8 mouse cellular contexts compared by ENCODE assay signal in the genomic region with DNA sequence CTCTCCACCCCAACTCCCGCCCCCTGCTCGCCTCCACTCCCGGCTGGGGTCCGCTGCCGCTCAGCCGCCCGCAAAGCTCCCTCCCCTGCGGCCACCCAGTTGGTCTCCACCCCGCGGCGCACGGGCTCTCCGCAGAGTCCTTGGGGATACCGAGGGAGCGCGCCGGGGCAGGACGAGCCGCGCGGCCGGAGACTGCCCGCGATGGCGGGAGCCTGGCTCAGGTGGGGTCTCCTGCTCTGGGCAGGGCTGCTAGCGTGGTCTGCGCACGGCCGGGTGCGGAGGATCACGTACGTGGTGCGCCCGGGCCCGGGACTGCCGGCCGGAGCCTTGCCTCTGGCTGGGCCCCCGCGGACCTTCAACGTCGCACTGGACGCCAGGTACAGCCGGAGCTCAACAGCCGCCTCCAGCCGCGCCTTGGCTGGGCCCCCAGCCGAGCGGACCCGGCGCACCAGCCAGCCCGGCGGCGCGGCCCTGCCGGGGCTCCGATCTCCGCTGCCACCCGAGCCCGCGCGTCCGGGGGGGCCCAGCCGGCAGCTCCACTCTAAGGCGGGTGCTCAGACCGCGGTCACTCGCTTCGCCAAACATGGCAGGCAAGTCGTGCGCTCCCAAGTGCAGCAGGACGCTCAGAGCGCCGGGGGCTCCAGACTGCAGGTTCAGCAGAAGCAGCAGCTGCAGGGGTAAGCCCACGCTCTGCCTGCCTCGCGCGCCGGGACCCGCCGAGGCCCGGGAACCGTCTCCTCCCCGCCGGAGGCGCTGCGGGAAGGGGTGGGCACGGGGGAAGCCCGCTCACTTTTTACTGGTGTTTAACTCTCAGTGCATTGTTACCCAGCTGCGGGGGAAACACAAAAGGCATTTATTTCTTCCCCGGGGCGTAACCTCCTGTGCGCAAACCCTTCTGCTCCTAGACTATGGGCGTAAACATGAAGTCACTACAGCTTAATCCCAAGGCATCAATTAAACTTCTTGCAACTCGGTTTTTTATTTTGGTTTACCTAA. TPM values are rescaled to one million over a fixed set of nuclear protein-coding genes. Genes with fewer than 3 reads are reported as not detected.
DNase-seq lines count a peak whose midpoint lies in the region; ATAC-seq and TF ChIP-seq lines count a peak whose summit lies in the region.

No protein-coding gene starts in this region.

- H3K9me3 ChIP-seq in megakaryocyte, embryonic 14.5 days, result no peaks in the 10 kb centered on the region
- H3K9me3 ChIP-seq in embryonic facial prominence, embryonic 10.5 days, result no peaks in the 10 kb centered on the region
- no peaks in the 10 kb centered on the region for H3K9me3 ChIP-seq in heart, embryonic 11.5 days (replicated peaks; ENCODE audit: control insufficient read depth, low read length)
- no peaks in the 10 kb centered on the region for H3K9me3 ChIP-seq in kidney, embryonic 16.5 days (ENCODE audit: low read length)
- no peaks in the 10 kb centered on the region for H3K9me3 ChIP-seq in lung, embryonic 14.5 days (ENCODE audit: low read depth, low read length)

- peaks cover 30% of the 10 kb centered on the region for H3K36me3 ChIP-seq in megakaryocyte, embryonic 14.5 days (replicated peaks; ENCODE audit: low read length)
- peaks cover 1% of the 10 kb centered on the region; the same call in 1 of the 2 replicates for H3K36me3 ChIP-seq in embryonic facial prominence, embryonic 10.5 days (replicated peaks)
- 0 out of 2 replicates have a peak, but pooled peaks cover 2% of the 10 kb centered on the region for H3K36me3 ChIP-seq in heart, embryonic 11.5 days (ENCODE audit: control insufficient read depth, insufficient read depth, low read length)
- 0 out of 2 replicates have a peak, but pooled peaks cover 9% of the 10 kb centered on the region for H3K36me3 ChIP-seq in kidney, embryonic 16.5 days (ENCODE audit: insufficient read depth, low read length)
- no peaks in the 10 kb centered on the region for H3K36me3 ChIP-seq in lung, embryonic 14.5 days (ENCODE audit: insufficient read depth)

- DNase-seq in embryonic facial prominence, embryonic 10.5 days (ENCODE audit: low spot score), result peak; percentile 82
- DNase-seq in lung, embryonic 14.5 days, result peak; percentile 73
- peak; percentile 23 for DNase-seq in ovary, adult 18-20 months (ENCODE audit: low spot score)
- peak; percentile 43 for DNase-seq in urinary bladder, postnatal 14 days (ENCODE audit: low spot score)

- peaks cover 68% of the 10 kb centered on the region for H3K4me1 ChIP-seq in megakaryocyte, embryonic 14.5 days
- peaks cover 20% of the 10 kb centered on the region for H3K4me1 ChIP-seq in embryonic facial prominence, embryonic 10.5 days
- H3K4me1 ChIP-seq in heart, embryonic 11.5 days (ENCODE audit: control insufficient read depth, insufficient read depth, low read length), result peaks cover 13% of the 10 kb centered on the region; the same call in 1 of the 2 replicates
- peaks cover 11% of the 10 kb centered on the region; the same call in 1 of the 2 replicates for H3K4me1 ChIP-seq in kidney, embryonic 16.5 days (ENCODE audit: insufficient read depth, low read length)
- 0 out of 2 replicates have a peak, but pooled peaks cover 5% of the 10 kb centered on the region for H3K4me1 ChIP-seq in lung, embryonic 14.5 days (ENCODE audit: insufficient read depth)

- H3K4me3 ChIP-seq in megakaryocyte, embryonic 14.5 days (replicated peaks), result peak overlapping the region; percentile 97
- peak overlapping the region; percentile 95 for H3K4me3 ChIP-seq in embryonic facial prominence, embryonic 10.5 days
- H3K4me3 ChIP-seq in heart, embryonic 11.5 days (ENCODE audit: low read depth, low read length), result peak overlapping the region; percentile 88
- peak overlapping the region; percentile 96 for H3K4me3 ChIP-seq in kidney, embryonic 16.5 days (ENCODE audit: low read length)
- peak overlapping the region; percentile 83 for H3K4me3 ChIP-seq in lung, embryonic 14.5 days (ENCODE audit: low read depth, low read length)

- peak overlapping the region; percentile 94 for H3K27ac ChIP-seq in embryonic facial prominence, embryonic 10.5 days (replicated peaks)
- peak overlapping the region; percentile 97 for H3K27ac ChIP-seq in heart, embryonic 11.5 days (ENCODE audit: low read depth, low read length)
- H3K27ac ChIP-seq in kidney, embryonic 16.5 days (ENCODE audit: low read length), result peak overlapping the region; percentile 92
- H3K27ac ChIP-seq in lung, embryonic 14.5 days (ENCODE audit: low read depth), result peak overlapping the region; percentile 93

- WGBS in embryonic facial prominence, embryonic 10.5 days, result under 1% methylated on average over 94 of the region's 94 CpGs
- under 1% methylated on average over 93 of the region's 94 CpGs for WGBS in heart, embryonic 11.5 days (ENCODE audit: insufficient replicate concordance)
- under 1% methylated on average over 87 of the region's 94 CpGs for WGBS in kidney, embryonic 16.5 days
- WGBS in lung, embryonic 14.5 days, result under 1% methylated on average over 94 of the region's 94 CpGs

- no peak for ATAC-seq in megakaryocyte, adult 5-6 weeks (ENCODE audit: poor library complexity, severe bottlenecking)
- ATAC-seq in heart, embryonic 11.5 days (replicated peaks; ENCODE audit: insufficient number of reproducible peaks, low FRiP score, low TSS enrichment), result peak; percentile 57
- peak; percentile 77 for ATAC-seq in kidney, embryonic 16.5 days (ENCODE audit: low FRiP score, low TSS enrichment)
- ATAC-seq in lung, embryonic 14.5 days (ENCODE audit: insufficient read depth), result peak; percentile 80

- peak overlapping the region; percentile 78 for H3K4me2 ChIP-seq in heart, embryonic 11.5 days
- peak overlapping the region; percentile 91 for H3K4me2 ChIP-seq in kidney, embryonic 16.5 days (replicated peaks; ENCODE audit: low read depth, low read length)
- peak overlapping the region; percentile 70 for H3K4me2 ChIP-seq in lung, embryonic 14.5 days

- H3K27me3 ChIP-seq in megakaryocyte, embryonic 14.5 days (replicated peaks), result no peaks in the 10 kb centered on the region
- H3K27me3 ChIP-seq in embryonic facial prominence, embryonic 10.5 days (replicated peaks; ENCODE audit: low read depth, poor library complexity, severe bottlenecking), result peaks cover 13% of the 10 kb centered on the region
- H3K27me3 ChIP-seq in heart, embryonic 11.5 days (ENCODE audit: control insufficient read depth, insufficient read depth, low read length), result no peaks in the 10 kb centered on the region
- H3K27me3 ChIP-seq in kidney, embryonic 16.5 days (ENCODE audit: insufficient read depth, low read length), result 0 out of 2 replicates have a peak, but pooled peaks cover 4% of the 10 kb centered on the region
- H3K27me3 ChIP-seq in lung, embryonic 14.5 days (ENCODE audit: insufficient read depth, low read length), result no peaks in the 10 kb centered on the region

- TF ChIP-seq CTCF in lung, embryonic 14.5 days (IDR thresholded peaks at IDR 0.05; ENCODE audit: low read depth), result no peak

- H3K9ac ChIP-seq in heart, embryonic 11.5 days (ENCODE audit: low read depth, low read length), result peak overlapping the region; percentile 93
- H3K9ac ChIP-seq in kidney, embryonic 16.5 days (replicated peaks; ENCODE audit: low read length), result peak overlapping the region; percentile 96
- peak overlapping the region; percentile 82 for H3K9ac ChIP-seq in lung, embryonic 14.5 days

RNA-seq across cellular contexts. Expression of a gene that starts 0.6 kb away (rescaled TPM):
- 30.6 and 93.5 TPM in 2 replicates for polyA plus RNA-seq in megakaryocyte, embryonic 14.5 days (2012; ENCODE audit: insufficient read depth, low replicate concordance)
- 0.07 and 0.67 TPM in 2 replicates for total RNA-seq in megakaryocyte, adult 5-6 weeks (2015)
- total RNA-seq in megakaryocyte, adult 5-6 weeks (2017), result 0.12 and 0.48 TPM in 2 replicates
- polyA plus RNA-seq in embryonic facial prominence, embryonic 10.5 days (2016; fragmentation: Nextera tagmentation; extraction: Ambion mirVana), result 7.0 and 8.5 TPM in 2 replicates
- polyA plus RNA-seq in heart, embryonic 11.5 days (2014; fragmentation: Nextera tagmentation; extraction: Ambion mirVana), result 45.4 and 51.9 TPM in 2 replicates
- 40.2 and 41.1 TPM in 2 replicates for polyA plus RNA-seq in kidney, embryonic 16.5 days (2015; fragmentation: Nextera tagmentation; extraction: Ambion mirVana)
- 32.9 and 33.8 TPM in 2 replicates for polyA plus RNA-seq in lung, embryonic 14.5 days (2014; fragmentation: Nextera tagmentation; extraction: Ambion mirVana)

Comparison
In these comparisons a context has a peak if more than half of its experiments do, and no peak if none do; other contexts are left out.
1. DNase-seq: peak in every context shown above with its lines; median percentile 82 in embryonic facial prominence, embryonic 10.5 days; 73 in lung, embryonic 14.5 days; 43 in urinary bladder, postnatal 14 days; 23 in ovary, adult 18-20 months.